Mouse (Mus musculus): ENCODE measurements around the gene Mydgf. TPM values are rescaled to one million over a fixed set of nuclear protein-coding genes. Genes with fewer than 3 reads are reported as not detected.

Gene Mydgf
- polyA plus RNA-seq, 1 experiment from 2014 or later: 105 TPM

- peak overlapping the region; percentile 87 for H3K4me2 ChIP-seq (replicated peaks)
- no peak overlapping the region for H3K4me3 ChIP-seq (replicated peaks)
- peak overlapping the region; percentile 72 for H3K27ac ChIP-seq
- ATAC-seq: peak; percentile 50
- peaks cover 35% of the 10 kb centered on the region for H3K36me3 ChIP-seq
- H3K9ac ChIP-seq: peak overlapping the region; percentile 1; the same call in 1 of the 2 replicates
- H3K4me1 ChIP-seq (replicated peaks): peaks cover 29% of the 10 kb centered on the region
- no peaks in the 10 kb centered on the region for H3K9me3 ChIP-seq
- WGBS: 28% methylated on average over 11 of the region's 11 CpGs
- no peaks in the 10 kb centered on the region for H3K27me3 ChIP-seq (replicated peaks)
These were observed 1.8 kb upstream of the Mydgf start for GRCm38 (mm10) chr17:56185281-56186141.

GRCm38 (mm10) chr17:56182975-56183657 is 604 bp downstream of the Mydgf start:
- Histone ChIP-seq H3K9me3 (no peaks in the 10 kb centered on the region), H3K27ac (peak overlapping the region; percentile 72), H3K27me3 (replicated peaks) (no peaks in the 10 kb centered on the region), H3K4me2 (replicated peaks) (peak overlapping the region; percentile 87), H3K9ac (peak overlapping the region; percentile 82), H3K4me3 (replicated peaks) (peak overlapping the region; percentile 81), H3K36me3 (peaks cover 39% of the 10 kb centered on the region), H3K4me1 (replicated peaks) (peaks cover 29% of the 10 kb centered on the region)
- ATAC-seq: peak; percentile 48
- under 1% methylated on average over 14 of the region's 14 CpGs for WGBS

GRCm38 (mm10) chr17:56175416-56175815 is 8.3 kb downstream of the Mydgf start:
- no peaks in the 10 kb centered on the region for H3K27me3 ChIP-seq (replicated peaks)
- 99% methylated on average over 3 of the region's 3 CpGs for WGBS
- ATAC-seq: no peak
- H3K4me2 ChIP-seq (replicated peaks): no peak overlapping the region
- H3K4me3 ChIP-seq (replicated peaks): no peak overlapping the region
- H3K9ac ChIP-seq: no peak overlapping the region
- peaks cover 33% of the 10 kb centered on the region for H3K36me3 ChIP-seq
- H3K27ac ChIP-seq: no peak overlapping the region
- no peaks in the 10 kb centered on the region for H3K4me1 ChIP-seq (replicated peaks)
- H3K9me3 ChIP-seq: no peaks in the 10 kb centered on the region

GRCm38 (mm10) chr17:56173401-56174046 is 10.2 kb downstream of the Mydgf start:
- 53% methylated on average over 10 of the region's 10 CpGs for WGBS
- no peaks in the 10 kb centered on the region for H3K9me3 ChIP-seq
- H3K36me3 ChIP-seq: peaks cover 21% of the 10 kb centered on the region
- H3K4me2 ChIP-seq (replicated peaks): no peak overlapping the region
- no peak overlapping the region for H3K4me3 ChIP-seq (replicated peaks)
- H3K27me3 ChIP-seq (replicated peaks): no peaks in the 10 kb centered on the region
- no peak for ATAC-seq
- no peak overlapping the region for H3K27ac ChIP-seq
- H3K4me1 ChIP-seq (replicated peaks): no peaks in the 10 kb centered on the region
- no peak overlapping the region for H3K9ac ChIP-seq

- Histone ChIP-seq H3K9me3 (no peaks in the 10 kb centered on the region), H3K9ac (no peak overlapping the region), H3K4me3 (replicated peaks) (no peak overlapping the region), H3K4me2 (replicated peaks) (no peak overlapping the region), H3K4me1 (replicated peaks) (no peaks in the 10 kb centered on the region), H3K36me3 (peaks cover 9% of the 10 kb centered on the region), H3K27me3 (replicated peaks) (no peaks in the 10 kb centered on the region), H3K27ac (no peak overlapping the region)
- no peak for ATAC-seq
- WGBS: 93% methylated on average over 17 of the region's 17 CpGs
These were observed 11.8 kb downstream of the Mydgf start for GRCm38 (mm10) chr17:56171881-56172280.

DNA sequence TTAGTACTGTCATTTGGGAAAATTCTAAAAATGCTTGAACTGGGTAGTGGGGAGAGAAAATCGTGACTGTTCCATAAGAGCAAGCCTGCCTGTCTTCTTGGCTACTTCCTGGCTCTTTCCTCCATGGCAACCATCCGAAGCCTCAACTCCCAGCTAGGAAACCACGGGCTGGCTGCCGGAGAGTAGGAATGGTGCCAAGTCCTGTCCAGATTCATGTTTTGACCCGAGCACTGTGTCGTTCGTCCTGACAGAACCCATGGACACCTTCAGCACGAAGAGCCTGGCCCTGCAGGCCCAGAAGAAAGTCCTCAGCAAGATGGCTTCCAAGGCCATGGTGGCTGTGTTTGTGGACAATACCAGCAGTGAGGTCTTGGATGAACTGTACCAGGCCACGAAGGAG is 12.3 kb downstream of the Mydgf start:
- no peaks in the 10 kb centered on the region for H3K4me1 ChIP-seq (replicated peaks)
- 73% methylated on average over 9 of the region's 9 CpGs for WGBS
- no peak overlapping the region for H3K27ac ChIP-seq
- no peak for ATAC-seq
- H3K27me3 ChIP-seq (replicated peaks): no peaks in the 10 kb centered on the region
- H3K4me3 ChIP-seq (replicated peaks): no peak overlapping the region
- no peak overlapping the region for H3K4me2 ChIP-seq (replicated peaks)
- H3K36me3 ChIP-seq: peaks cover 5% of the 10 kb centered on the region
- no peaks in the 10 kb centered on the region for H3K9me3 ChIP-seq
- no peak overlapping the region for H3K9ac ChIP-seq

GRCm38 (mm10) chr17:56170636-56171035 is 13.1 kb downstream of the Mydgf start:
- no peak overlapping the region for H3K9ac ChIP-seq
- 0 out of 2 replicates have a peak overlapping the region, but pooled peaks have one; percentile 44 for H3K27ac ChIP-seq
- H3K27me3 ChIP-seq (replicated peaks): no peaks in the 10 kb centered on the region
- no peak for ATAC-seq
- no peaks in the 10 kb centered on the region for H3K9me3 ChIP-seq
- no peaks in the 10 kb centered on the region for H3K4me1 ChIP-seq (replicated peaks)
- 67% methylated on average over 10 of the region's 10 CpGs for WGBS
- peaks cover 3% of the 10 kb centered on the region for H3K36me3 ChIP-seq
- H3K4me2 ChIP-seq (replicated peaks): no peak overlapping the region
- H3K4me3 ChIP-seq (replicated peaks): no peak overlapping the region

DNA sequence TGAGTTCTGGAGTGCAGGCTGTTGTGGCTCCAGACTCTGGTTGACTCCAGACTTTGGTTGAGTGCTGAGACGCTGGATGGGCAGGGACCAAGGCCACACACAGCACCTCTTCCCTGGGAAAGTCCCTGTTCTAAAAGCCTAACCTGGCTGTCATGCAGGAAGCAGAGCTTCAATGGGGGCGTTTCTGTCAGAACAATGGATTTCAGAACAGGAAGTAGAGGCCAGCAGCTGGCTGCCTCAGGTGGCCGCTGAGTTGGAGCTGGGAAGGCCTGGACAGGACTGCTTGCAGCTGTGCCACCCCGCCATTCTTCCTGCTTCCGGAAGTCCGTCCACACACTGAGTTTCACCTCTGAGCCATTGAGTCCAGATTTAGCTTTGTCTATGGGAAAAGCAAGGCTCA is 13.9 kb downstream of the Mydgf start:
- Histone ChIP-seq H3K4me2 (replicated peaks) (no peak overlapping the region), H3K27me3 (replicated peaks) (no peaks in the 10 kb centered on the region), H3K4me1 (replicated peaks) (peaks cover 4% of the 10 kb centered on the region; the same call in 1 of the 2 replicates), H3K36me3 (no peaks in the 10 kb centered on the region; the same call in 1 of the 2 replicates), H3K9ac (no peak overlapping the region), H3K9me3 (no peaks in the 10 kb centered on the region), H3K4me3 (replicated peaks) (no peak overlapping the region), H3K27ac (0 out of 2 replicates have a peak overlapping the region, but pooled peaks have one; percentile 48)
- ATAC-seq: 0 out of 2 replicates have a peak, but pooled peaks have one; percentile 13
- WGBS: 62% methylated on average over 6 of the region's 6 CpGs

DNA sequence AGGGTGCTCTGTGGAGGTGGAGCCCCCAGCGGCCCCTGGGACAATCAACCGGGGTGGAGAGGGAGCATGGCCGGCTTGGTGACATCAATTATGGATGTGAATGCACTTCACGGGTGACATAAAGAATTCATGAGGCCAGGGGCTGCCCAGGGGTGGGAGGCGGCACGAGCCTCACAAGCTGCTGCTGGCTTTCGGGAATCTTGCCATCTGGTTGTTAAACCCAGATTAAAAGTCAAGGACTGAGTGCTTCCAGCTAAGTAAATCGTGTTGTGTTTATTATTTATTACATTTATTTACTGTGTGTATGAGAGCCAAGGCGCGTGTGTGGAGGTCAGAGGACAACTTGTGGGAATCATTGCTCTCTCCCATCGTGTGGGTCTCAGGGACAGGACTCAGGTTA is 18.0 kb downstream of the Mydgf start:
- Histone ChIP-seq H3K27me3 (replicated peaks) (no peaks in the 10 kb centered on the region), H3K4me2 (replicated peaks) (0 out of 2 replicates have a peak overlapping the region, but pooled peaks have one; percentile 5), H3K4me1 (replicated peaks) (peaks cover 27% of the 10 kb centered on the region), H3K36me3 (no peaks in the 10 kb centered on the region), H3K4me3 (replicated peaks) (no peak overlapping the region), H3K9me3 (no peaks in the 10 kb centered on the region), H3K9ac (no peak overlapping the region), H3K27ac (no peak overlapping the region)
- WGBS: 54% methylated on average over 11 of the region's 11 CpGs
- no peak for ATAC-seq

DNA sequence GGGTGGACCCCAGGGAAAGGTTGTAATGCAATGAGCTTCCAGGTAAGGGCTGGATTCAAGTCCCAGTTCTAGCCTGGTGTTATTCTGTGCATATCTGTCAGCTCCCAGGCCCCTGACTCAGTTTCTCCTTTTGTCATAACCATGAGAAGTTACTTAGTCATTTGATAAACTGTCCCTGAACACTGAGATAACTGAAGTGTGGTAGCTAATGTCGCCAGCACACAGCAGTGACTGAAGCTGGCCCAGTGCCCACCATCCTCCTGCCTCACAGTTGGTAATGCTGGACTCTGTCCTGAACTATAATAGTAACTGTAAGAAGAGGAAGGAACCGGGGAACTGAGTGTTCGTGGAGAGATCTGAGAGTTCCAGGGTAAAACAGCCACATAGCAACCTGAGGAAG is 19.2 kb downstream of the Mydgf start:
- Histone ChIP-seq H3K9me3 (no peaks in the 10 kb centered on the region), H3K27ac (no peak overlapping the region), H3K4me3 (replicated peaks) (no peak overlapping the region), H3K4me1 (replicated peaks) (peaks cover 27% of the 10 kb centered on the region), H3K27me3 (replicated peaks) (no peaks in the 10 kb centered on the region), H3K36me3 (no peaks in the 10 kb centered on the region), H3K9ac (no peak overlapping the region), H3K4me2 (replicated peaks) (no peak overlapping the region)
- WGBS: 82% methylated on average over 3 of the region's 3 CpGs
- no peak for ATAC-seq

DNA sequence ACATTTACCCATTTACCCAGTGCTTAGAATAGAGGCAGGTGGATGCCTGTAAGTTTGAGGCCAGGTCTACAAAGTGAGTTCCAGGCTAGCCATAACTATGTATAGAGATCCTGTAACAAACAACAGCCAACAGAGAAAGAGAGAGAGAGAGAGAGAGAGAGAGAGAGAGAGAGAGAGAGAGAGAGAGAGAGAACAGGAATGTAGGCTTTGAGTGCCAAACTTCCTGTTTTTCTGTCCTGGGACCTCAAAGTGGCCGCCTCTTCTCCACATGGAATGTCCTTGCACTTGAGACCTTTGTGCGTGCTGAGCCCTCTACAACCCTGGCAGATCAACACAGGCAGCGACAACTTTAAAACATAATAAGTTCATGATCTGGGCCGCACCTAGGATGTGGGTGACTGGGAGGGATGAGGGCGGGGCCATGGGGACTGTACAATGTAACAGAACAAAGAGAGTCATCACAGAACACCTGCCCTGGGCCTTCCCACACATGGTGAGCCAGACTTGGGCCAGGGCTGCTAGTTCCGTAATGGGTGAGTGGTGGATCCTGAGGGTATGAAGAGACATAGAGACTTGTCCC is 20.1 kb downstream of the Mydgf start:
- Histone ChIP-seq H3K9ac (peak overlapping the region; percentile 37; the same call in 1 of the 2 replicates), H3K4me3 (replicated peaks) (0 out of 2 replicates have a peak overlapping the region, but pooled peaks have one; percentile 45), H3K27ac (no peak overlapping the region), H3K9me3 (no peaks in the 10 kb centered on the region), H3K4me1 (replicated peaks) (peaks cover 27% of the 10 kb centered on the region), H3K36me3 (no peaks in the 10 kb centered on the region), H3K4me2 (replicated peaks) (peak overlapping the region; percentile 88), H3K27me3 (replicated peaks) (no peaks in the 10 kb centered on the region; the same call in 1 of the 2 replicates)
- 59% methylated on average over 6 of the region's 6 CpGs for WGBS
- peak; percentile 44 for ATAC-seq
